Mouse (Mus musculus) left cerebral cortex, postnatal 14 days (tissue): ENCODE measurements around the gene Gtf2i. TPM values are rescaled to one million over a fixed set of nuclear protein-coding genes. Genes with fewer than 3 reads are reported as not detected.
A peak's percentile ranks its signal among the peaks of the same experiment; 100 is the strongest.

Source experiments
- DNase-seq, 2 experiments: peaks; one replicate each; pipeline ENCODE4 v3.0.0; 2021 to 2022; ENCODE audit warnings: low spot score in 2 of 2, mixed read lengths in 1 of 2
- intact Hi-C: fragments of 180-260 bp; cut with DNase I; formaldehyde crosslinking; loops from one replicate; pipeline ENCODE4 v1.15.1; 2025
- total RNA-seq, 2 experiments: library from RNA; stranded (reverse); gene quantifications; 2 replicates each; pipeline ENCODE4 v1.2.3; 2021

Gene Gtf2i
- total RNA-seq, 2 experiments from 2014 or later: 205 to 240 TPM

- intact Hi-C loops: no loop called here
- DNase-seq: no peak
These were observed 11.5 kb upstream of the Gtf2i start for GRCm38 (mm10) chr5:134325856-134326566.

- DNase-seq: no peak
- intact Hi-C loops: no loop called here
These were observed 9.3 kb upstream of the Gtf2i start for GRCm38 (mm10) chr5:134323869-134324268.

- no peak for DNase-seq
- intact Hi-C loops: no loop called here
These were observed 8.8 kb upstream of the Gtf2i start for GRCm38 (mm10) chr5:134323311-134323710.

- intact Hi-C loops: no loop called here
These were observed 7.8 kb upstream of the Gtf2i start for GRCm38 (mm10) chr5:134322355-134322754.

DNA sequence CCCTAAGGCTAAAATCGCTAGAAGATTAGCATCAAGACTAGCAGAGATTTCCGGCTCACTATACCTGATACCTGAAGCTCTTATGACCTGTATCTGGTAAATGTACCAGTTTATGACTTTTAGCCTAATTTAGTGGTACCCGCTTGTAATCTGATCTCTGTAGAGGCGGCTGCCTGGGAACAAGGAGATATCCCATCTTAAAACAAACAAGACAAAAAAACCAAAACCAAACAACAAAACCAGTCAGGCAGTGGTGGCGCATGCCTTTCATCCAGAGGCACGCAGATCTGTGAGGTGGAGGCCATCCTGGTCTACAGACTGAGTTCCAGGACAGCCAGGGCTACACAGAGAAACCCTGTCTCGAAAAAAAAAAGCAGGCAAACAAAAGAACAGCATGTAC, 7.1 kb upstream of the Gtf2i start:
- intact Hi-C loops: no loop called here
- DNase-seq: no peak

More at GRCm38 (mm10) chr5:134322355-134322754, 7.8 kb upstream of the Gtf2i start:
- DNase-seq: no peak

DNA sequence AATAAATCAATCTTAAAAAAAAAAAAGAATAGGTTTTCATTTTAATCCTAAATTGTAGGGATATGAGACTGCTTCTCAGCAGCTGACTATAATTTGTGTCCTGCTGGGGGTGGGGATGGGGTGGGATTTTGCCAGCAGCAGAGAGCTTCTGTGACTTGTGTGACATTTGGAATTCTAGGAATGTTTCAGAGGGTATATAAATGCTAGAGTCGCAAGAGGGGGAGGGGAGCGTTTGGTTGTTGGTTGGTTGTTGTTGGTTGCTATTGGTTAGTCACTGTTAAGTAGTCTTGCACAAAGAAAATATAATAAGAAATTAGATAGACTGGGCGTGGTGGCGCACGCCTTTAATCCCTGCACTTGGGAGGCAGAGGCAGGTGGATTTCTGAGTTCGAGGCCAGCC, 4.3 kb upstream of the Gtf2i start:
- DNase-seq: no peak
- intact Hi-C loops: no loop called here

DNA sequence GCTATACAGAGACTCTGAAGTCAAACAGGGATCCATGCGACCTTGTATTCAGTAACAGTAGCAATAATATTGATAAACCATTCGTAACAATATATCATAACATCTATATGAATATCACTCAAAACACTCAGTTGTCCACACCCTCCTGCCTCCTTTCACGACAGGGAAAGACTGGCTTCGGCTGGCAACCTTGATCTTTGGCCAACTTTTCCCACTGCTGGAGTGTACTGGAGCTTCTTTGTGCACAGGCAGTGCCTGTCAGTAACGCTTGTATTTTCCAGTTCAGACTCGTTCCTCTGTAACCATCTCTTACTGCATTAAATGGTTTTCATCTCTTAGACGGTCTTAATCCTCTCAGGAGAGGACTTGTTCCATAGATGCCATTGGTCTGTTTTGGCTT, 2.2 kb upstream of the Gtf2i start:
- intact Hi-C loops: no loop called here
- no peak for DNase-seq

- peak; percentile 60 to 61 for DNase-seq
- intact Hi-C loops: no loop called here
These were observed 1.2 kb upstream of the Gtf2i start for GRCm38 (mm10) chr5:134315623-134316350.

DNA sequence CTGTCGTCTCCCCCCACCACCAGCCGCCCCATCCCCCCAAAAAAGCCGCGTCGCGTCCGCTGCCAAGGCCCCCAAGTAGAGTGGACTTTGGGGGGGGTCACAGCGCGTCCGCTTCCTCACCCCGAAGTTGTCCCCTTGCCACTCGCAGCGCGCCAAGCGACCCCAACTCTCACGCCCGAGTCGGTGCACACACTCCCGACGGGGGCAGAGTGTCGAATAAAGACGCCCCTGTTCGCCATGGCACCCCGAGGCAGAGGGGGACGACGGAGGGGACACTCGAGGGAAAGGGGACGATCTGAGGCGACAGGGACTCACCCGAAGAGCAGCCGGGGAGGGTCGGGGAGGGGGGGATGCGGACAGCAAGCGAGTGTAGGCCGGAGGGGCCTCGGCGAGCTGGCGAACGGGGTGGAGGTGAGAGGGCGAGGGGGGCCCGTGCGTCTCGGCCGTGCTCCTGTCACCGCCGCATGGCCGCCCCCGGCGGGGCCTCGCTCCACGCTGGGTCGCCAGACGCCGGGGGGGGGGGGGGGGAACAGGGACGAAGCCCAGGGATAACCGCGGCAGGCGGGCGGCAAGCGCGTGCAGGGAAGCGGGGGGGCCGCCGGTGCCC, 389 bp downstream of the Gtf2i start:
- intact Hi-C loops: no loop called here

DNA sequence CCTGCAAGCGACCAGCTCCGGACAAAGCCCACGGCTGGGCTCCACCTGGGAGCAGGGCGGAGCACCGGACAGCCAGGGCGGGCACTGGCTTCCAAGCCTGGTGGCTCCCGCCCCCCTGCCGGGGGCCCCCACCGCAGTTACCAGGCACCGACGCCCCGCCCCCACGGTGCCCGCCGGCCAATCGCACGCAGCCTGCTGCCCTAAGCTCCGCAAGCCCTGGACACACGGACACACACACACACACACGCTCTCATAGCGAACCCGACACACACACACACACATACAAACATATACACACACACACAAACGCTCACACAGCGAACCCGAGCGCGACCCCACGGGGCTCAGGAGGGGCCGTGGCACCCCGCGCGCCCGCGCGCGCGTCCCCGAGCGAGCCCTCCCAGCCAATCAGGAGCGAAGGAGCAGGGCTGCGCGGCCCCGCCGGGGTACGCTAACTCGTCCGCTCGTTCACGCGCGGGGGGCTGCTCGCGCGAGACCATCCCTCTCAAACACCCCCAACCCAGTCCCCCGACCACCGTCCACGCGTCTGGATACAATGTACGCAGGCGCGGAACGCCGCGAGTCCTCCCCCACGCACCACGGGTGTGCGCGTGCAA, 1.0 kb downstream of the Gtf2i start:
- peak; percentile 90 to 95 for DNase-seq
- intact Hi-C loops: no loop called here

More for the DNA sequence above, 389 bp downstream of the Gtf2i start:
- no peak for DNase-seq

- intact Hi-C loops: no loop called here
- peak; percentile 48 to 58 for DNase-seq
These were observed 1.7 kb downstream of the Gtf2i start for GRCm38 (mm10) chr5:134312691-134313450.

DNA sequence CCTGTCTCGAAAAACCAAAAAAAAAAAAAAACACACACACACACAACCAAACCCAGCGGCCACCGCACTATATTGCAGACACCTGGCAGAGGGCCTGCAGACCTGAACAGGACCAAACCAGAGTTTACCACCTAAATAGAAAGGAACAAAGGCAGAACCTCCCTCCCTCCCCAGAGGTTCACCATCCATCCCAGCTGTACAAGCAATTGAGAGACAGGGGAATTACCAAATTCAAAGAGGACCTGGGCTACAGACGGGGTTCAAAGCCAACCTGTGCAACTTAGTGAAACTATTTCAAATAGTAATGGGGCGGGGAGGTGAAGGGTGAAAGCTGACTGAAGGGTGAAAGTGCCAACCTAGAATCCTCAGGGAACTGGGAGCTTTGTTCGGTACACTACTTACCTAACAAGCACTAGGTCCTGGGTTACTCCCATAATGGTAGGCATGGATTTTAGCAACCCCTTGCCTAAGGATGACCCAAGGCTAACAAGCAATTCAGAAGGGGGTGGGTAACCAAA, 2.6 kb downstream of the Gtf2i start:
- no peak for DNase-seq
- intact Hi-C loops: no loop called here

DNA sequence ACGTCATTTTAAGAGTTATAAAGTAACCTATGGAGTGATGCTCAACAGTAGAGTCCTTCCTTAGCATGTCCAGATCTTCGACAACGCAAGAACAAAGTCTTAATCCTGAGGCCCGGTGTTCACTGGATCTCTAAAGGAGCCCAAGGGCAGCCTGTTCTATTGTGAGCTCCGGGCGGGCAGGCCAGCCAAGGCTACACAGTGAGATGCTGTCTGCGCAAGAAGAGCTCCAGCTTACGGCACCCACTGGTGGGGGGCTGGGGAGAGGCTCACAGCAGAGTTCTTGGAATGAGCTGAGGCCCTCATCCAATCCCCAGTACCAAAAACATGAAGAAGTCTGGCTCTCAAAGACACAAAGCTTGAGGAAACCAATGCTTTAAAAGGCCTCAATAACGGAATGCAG, 4.4 kb downstream of the Gtf2i start:
- intact Hi-C loops: no loop called here
- no peak for DNase-seq

- no peak for DNase-seq
- intact Hi-C loops: no loop called here
These were observed 5.2 kb downstream of the Gtf2i start for GRCm38 (mm10) chr5:134309345-134309744.

DNA sequence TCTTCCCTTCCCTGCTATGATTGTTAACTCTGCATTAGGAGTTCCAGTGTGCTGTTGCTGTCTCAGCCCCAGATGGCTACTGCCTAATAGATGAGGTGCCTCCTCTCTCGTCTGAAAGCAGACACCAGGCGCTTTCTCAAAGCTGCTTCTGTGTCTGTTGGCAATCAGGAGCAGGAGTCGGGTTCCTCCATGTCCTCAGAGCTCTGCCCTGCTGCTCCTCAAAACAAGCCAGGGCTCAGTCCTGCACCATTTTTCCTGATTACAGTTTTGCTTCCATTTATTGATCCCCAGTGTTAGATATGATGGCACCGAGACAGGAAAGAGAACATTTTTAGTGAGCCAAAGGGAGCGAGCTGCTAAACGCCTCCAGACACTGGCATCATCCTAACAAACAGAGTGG, 9.9 kb downstream of the Gtf2i start:
- intact Hi-C loops: no loop called here
- DNase-seq: no peak

GRCm38 (mm10) chr5:134295277-134296050, 19.1 kb downstream of the Gtf2i start:
- DNase-seq: peak in 1 of 2 experiments; percentile 69
- intact Hi-C loops: no loop called here

GRCm38 (mm10) chr5:134294606-134295005, 20.0 kb downstream of the Gtf2i start:
- intact Hi-C loops: no loop called here
- DNase-seq: no peak

GRCm38 (mm10) chr5:134291096-134291495, 23.5 kb downstream of the Gtf2i start:
- no peak for DNase-seq
- intact Hi-C loops: no loop called here
